Mouse (Mus musculus) granulocyte monocyte progenitor cell, adult 5-6 weeks (primary cell): ENCODE data around the gene Trpm7. TPM values are rescaled to one million over a fixed set of nuclear protein-coding genes. Genes with fewer than 3 reads are reported as not detected.

Experiments
- ATAC-seq: replicated peaks from 2 replicates; pipeline ENCODE4 v1.8.0; 2016; ENCODE audit warnings: mild to moderate bottlenecking, moderate TSS enrichment, inconsistent platforms; ENCODE audit not compliant: poor library complexity, severe bottlenecking
- total RNA-seq, 2 experiments: library from RNA; stranded (forward) in 1 of 2; stranded (reverse) in 1 of 2; fragments of 200-712, 200-1000 nt in 1 of 2; fragments of >200 nt in 1 of 2; fragmentation: Nextera tagmentation in 1 of 2; gene quantifications; 2 replicates each; pipeline ENCODE4 v1.2.3; 2014 to 2017

Gene Trpm7
- total RNA-seq, 2 experiments from 2014 or later: 46.9 to 91.7 TPM

DNA sequence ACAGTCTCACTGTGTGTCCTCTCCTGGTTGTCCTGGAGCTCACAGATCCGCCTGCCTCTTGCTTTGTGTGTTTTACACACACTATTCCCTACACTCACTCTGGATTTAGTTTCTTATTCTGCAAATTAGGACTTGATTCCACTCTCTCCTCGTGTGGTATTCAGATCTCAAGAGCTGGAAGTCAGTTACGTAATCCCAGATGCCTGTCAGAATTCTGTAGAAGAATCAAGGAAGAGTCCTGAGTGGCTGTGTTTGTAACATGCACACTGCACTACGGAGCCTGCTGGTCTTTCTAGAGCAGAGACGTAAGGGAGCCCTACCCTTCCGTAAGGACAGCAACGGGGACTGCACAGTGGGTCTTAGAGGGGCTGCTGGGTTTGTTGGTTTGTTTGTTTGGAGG, 116.7 kb downstream of the Trpm7 start:
- no peak for ATAC-seq

DNA sequence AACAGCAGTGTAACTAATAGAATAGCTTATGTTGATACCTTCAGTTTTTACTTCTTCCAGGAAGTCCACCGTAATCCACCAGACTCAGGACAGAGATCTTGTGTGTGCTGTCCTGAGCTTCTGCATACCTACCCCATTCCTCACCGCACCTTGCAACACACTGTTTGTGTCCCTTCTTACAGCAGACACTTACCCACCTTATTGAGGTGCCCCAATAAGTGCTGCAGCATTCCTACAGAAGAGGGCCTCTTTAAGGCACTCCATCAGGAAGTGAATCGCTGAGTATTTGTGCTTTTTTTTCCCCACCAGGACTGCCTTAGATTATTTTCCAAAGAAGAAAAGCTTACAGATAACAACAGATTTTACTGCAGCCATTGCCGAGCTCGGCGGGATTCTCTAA, 120.4 kb downstream of the Trpm7 start:
- ATAC-seq: no peak

DNA sequence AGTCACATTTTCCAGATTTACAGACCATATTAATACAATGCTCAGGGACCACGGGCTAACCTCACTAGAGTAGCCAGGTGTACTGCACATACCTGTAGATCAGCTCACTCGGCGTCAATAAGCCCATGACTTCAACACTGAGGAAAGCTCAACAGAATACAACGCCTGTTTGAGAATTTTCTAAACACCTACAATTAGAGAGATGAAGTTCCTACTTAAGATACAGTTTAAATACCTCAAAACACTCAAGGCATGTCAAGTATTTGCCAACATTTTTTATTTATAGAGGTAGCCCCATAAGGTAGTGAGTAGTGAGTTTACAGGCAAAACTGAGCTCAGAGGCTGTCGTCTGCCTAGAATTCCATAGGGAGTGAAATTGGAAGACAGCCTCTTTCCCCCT, 132.6 kb downstream of the Trpm7 start:
- ATAC-seq: no peak

Other genes with a start within 250 kb of the Trpm7 start
- 32.9 and 38.2 TPM in 2 replicates for gene Gabpb1, start 199.9 kb downstream of the Trpm7 start, total RNA-seq (2014; fragmentation: Nextera tagmentation)
- gene Gabpb1, start 199.9 kb downstream of the Trpm7 start, total RNA-seq (2017): 31.2 and 37.4 TPM in 2 replicates
- gene Usp8, start 168.9 kb downstream of the Trpm7 start, total RNA-seq (2014; fragmentation: Nextera tagmentation): 42.4 and 49.7 TPM in 2 replicates
- gene Usp8, start 168.9 kb downstream of the Trpm7 start, total RNA-seq (2017): 52.6 and 58.2 TPM in 2 replicates
- 0.64 TPM in 1 of 2 replicates, not detected in the other for gene Usp50, start 92.8 kb downstream of the Trpm7 start, total RNA-seq (2014; fragmentation: Nextera tagmentation)
- gene Usp50, start 92.8 kb downstream of the Trpm7 start, total RNA-seq (2017): not detected in 2 replicates
- 22.1 and 39.3 TPM in 2 replicates for gene Sppl2a, start 57.0 kb upstream of the Trpm7 start, total RNA-seq (2014; fragmentation: Nextera tagmentation)
- 32.7 and 35.5 TPM in 2 replicates for gene Sppl2a, start 57.0 kb upstream of the Trpm7 start, total RNA-seq (2017)
- gene Ap4e1, start 132.5 kb upstream of the Trpm7 start, total RNA-seq (2014; fragmentation: Nextera tagmentation): 8.6 and 12.7 TPM in 2 replicates
- gene Ap4e1, start 132.5 kb upstream of the Trpm7 start, total RNA-seq (2017): 17.8 and 19.6 TPM in 2 replicates
- gene Blvra, start 194.4 kb upstream of the Trpm7 start, total RNA-seq (2014; fragmentation: Nextera tagmentation): 41.2 and 51.4 TPM in 2 replicates
- gene Blvra, start 194.4 kb upstream of the Trpm7 start, total RNA-seq (2017): 30.5 and 34.9 TPM in 2 replicates